Mouse (Mus musculus) telencephalon, adult 2 months (tissue): ENCODE results near the gene Ltb.

ENCODE experiments used
- DNase-seq: peaks from one replicate; pipeline ENCODE4 v3.0.0-alpha.2; 2011; ENCODE audit warnings: low read depth, low spot score

Ltb gene

DNA sequence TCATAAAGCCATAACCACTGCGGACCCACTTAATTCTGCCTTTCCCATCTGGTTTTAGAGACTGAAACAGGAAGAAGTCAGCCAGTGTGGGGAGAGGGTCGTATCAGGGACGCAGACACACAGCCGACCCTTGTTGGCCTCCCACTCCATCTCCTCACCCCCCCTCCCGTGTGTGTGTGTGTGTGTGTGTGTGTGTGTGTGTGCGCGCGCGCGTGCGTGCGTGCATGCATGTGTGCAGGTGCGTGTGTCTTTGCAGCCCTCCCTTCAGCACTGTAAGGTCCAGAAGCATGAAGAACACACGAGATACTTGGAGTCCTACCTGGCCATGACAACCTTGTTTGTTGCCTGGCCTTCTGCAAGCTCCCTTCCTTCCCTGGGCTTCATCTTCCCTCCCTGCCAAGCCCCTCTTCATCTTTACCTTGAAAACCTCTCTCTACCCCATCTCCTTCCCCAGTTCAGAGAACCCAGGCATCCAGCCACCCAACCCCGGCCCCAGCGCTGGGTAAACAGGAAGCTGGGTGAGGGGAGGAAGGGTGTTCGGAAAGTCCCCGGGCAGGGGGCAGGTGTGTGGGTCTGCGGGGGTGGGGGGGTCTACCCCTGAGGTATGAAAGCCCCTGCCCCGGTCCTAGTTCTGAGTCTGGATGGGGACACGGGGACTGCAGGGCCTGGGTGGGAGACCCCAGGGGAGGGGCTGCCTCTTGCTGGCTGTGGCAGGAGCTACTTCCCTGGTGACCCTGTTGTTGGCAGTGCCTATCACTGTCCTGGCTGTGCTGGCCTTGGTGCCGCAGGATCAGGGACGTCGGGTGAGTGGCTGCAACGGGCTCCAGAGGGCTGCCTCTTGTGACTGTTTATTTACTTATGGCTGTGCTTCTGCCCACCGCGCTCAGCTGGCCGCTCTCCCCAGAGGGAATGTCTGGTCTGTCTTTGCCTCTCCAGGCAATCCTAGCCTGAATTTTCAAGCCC is at the start of gene Ltb:
TSS of gene Ltb (plus strand) at position 559 of the 963 bp plus-strand sequence.
- no peak for DNase-seq

- no peak for DNase-seq
These were observed 48.1 kb upstream of the Ltb start for GRCm38 (mm10) chr17:35146139-35146538.

GRCm38 (mm10) chr17:35147348-35147747 is 46.9 kb upstream of the Ltb start:
- no peak for DNase-seq

DNA sequence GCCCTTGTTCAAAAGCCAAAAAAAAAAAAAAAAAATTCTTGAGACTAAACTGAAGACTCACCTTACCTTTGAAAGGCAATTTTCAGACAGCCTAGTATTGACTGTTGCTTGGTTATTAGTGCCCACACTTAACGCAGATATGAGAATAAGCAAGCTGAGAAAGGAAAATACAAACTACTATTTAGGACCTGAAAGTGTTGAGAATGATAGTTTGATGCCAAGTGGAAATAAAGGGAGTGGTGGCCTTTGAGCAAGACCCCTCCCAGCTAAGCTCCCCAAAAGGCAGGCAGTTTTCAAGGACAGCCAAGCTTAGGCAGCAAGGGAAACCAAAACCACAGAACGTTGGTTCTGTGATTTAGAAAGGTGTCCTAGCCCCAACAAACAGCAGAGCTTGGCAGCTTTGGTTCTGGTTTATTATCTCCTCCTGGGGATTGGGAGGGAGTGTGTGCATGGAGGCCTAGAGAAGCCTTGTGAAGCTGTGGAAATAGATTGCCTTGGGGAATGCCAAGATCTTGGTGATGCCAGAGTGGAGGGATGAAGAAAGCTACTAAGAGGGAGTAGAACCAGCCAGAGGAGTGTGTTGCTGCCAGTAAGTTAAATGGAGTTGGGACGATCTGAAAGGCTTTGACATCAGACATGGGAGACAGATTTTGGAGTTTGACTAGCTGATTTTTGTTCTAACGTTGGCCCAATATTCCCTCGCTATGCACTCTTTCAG is 46.2 kb upstream of the Ltb start:
- DNase-seq = no peak

- DNase-seq = no peak
These were observed 42.1 kb upstream of the Ltb start for GRCm38 (mm10) chr17:35152121-35152520.

DNA sequence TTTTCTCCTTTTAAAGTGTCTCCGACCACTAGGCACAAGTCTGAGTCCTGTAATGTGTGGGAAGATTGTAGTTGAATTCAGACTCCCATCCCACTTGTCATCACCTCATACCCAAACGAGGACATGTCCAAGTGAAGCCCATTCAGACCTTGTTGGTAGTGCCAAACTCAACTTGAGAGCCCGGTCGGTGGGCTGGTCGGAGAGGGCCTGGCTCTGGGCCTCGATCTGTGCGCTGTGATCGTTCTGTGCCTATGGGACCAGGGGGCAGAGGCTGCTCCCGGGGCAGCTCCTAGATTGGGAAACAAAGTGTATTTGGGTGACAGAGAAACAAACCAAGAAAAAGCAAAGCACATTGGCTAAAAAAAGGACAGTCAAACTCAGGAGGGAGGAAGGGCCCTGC is 41.2 kb upstream of the Ltb start:
- no peak for DNase-seq

GRCm38 (mm10) chr17:35153931-35154330 is 40.3 kb upstream of the Ltb start:
- DNase-seq = no peak

DNA sequence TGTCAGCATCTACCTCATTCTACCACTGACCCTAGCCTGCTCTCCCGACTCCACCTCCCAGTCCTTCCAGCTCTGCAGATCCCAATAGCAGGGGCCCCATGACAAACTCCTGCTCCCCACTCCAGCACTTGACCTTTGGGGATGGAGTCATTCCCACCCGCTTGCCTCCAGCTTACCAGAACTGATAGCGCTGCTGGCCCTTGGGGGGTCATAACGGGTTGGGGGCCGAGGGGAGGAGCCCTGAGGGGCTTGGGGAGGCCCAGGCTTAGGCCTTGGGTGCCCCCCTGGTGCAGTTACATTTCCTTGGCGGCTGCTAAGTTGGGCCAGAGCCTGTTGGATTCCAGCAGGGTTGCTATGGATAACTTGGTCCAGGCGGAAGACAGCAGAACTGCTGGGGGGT is 39.6 kb upstream of the Ltb start:
- DNase-seq = no peak

GRCm38 (mm10) chr17:35155451-35155850 is 38.8 kb upstream of the Ltb start:
- no peak for DNase-seq

- DNase-seq = no peak
These were observed 37.6 kb upstream of the Ltb start for GRCm38 (mm10) chr17:35156461-35157200.

DNA sequence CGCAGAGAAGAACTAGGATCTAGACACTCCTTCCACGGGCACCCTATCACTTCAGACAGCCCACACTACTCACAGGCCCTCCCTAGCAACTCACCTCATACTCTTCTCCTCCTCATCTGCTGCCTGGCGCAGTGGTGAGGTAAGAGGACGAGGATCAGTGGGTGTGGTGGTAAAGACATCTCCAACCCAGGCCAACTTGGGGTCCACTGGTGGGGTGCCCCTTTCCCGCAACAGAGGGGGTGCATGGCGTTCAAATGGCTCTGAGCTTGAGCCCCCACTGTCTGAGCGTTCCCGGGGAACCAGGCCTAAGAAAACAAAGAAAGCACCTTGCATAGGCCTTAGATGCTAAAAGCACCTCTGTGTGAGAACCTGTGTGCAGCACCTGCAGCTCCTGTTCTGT is 37.0 kb upstream of the Ltb start:
- no peak for DNase-seq

GRCm38 (mm10) chr17:35157661-35158175 is 36.5 kb upstream of the Ltb start:
- no peak for DNase-seq

- DNase-seq = no peak
These were observed 35.2 kb upstream of the Ltb start for GRCm38 (mm10) chr17:35158850-35159593.

GRCm38 (mm10) chr17:35159638-35160037 is 34.6 kb upstream of the Ltb start:
- no peak for DNase-seq

DNA sequence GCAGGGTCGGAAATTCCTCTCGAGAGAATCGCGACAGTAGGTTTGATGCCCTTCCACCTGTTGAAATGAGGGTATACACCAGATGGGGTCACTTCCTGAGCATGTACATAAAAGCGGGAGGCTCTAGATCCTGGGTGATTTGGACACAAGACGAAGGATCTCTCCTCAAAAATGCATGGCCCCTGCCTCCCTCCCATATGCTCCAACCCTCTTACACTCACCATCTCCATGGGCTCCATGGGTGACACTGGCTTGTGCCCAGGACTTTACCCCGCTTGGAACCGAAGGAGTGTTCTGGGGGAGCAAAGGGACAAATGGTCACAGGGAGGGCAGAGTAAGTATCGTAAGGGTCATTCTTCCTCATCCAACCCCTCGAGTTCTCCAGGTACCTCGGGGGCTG is 32.8 kb upstream of the Ltb start:
- DNase-seq = no peak

- DNase-seq = no peak
These were observed 32.1 kb upstream of the Ltb start for GRCm38 (mm10) chr17:35162121-35162520.

GRCm38 (mm10) chr17:35162730-35163129 is 31.5 kb upstream of the Ltb start:
- DNase-seq = no peak

DNA sequence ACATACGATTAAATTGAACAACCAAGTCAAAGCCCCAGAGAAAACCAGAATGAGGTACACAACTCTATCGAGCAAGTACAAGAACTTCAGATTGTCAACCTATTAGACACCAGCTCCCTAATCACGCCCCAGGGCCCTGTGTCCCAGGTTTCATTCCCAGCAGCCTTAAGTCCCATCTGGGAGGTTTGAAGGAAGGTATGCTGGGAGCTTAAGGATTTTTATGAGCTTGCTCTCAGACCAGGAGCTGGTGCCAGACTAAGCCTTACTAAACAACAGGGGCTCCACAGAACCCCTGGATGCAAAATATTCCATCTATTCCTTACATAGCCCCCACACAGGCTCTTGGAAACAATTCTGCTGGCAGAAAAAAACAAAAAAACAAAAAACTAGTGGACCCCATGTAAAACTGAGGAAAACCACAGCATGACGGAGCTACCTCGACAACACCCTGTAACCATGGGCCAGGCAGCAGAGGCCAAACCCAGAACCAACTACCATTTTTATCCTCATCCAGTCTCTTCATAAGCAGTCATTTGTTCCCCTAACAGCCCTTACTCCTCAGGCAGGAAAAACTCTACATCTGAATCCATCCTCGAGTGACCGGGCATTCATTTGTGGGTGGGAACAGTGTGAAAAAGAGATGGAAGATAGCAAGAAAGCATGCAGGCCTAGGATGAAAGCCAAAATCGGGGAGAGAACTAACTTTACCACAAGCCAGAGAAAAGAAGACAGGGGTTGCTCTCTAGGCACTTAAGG is 30.7 kb upstream of the Ltb start:
- no peak for DNase-seq

DNA sequence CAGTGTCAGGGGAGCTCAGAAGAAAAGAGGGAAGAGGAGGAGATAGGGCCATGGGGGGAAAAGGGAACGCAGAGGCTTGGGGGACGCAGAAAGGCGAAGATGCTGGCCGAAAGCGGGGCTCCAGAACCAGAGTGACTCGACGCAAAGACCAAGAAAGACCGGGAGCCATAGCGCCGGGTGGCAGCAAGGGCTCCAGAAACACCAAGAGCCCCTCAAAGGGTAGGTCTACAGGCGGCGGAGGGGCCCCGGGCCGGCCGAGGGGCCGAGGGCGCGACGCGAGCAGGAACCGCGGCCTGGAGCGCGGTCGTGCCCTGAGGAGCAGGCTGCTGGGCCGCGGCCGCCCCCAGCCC is 30.0 kb upstream of the Ltb start:
- no peak for DNase-seq
